Mouse (Mus musculus) bone marrow macrophage, adult 2 months (primary cell): ENCODE data around the gene Lefty1.

ENCODE experiments used
- CTCF ChIP-seq: IDR thresholded peaks from 2 replicates; pipeline ENCODE4 v1.5.1; 2012; ENCODE audit warnings: low read depth, mild to moderate bottlenecking, low read length, moderate library complexity
- POLR2A ChIP-seq: IDR thresholded peaks from 2 replicates; pipeline ENCODE4 v1.6.1; 2012; ENCODE audit warnings: mild to moderate bottlenecking, low read depth, low read length, borderline replicate concordance

GRCm38 (mm10) chr1:180913797-180914196 is 21.0 kb upstream of the Lefty1 start:
- TF ChIP-seq POLR2A = no peak
- no peak for TF ChIP-seq CTCF
